Mouse (Mus musculus): ENCODE results near the gene Syt2.

DNA sequence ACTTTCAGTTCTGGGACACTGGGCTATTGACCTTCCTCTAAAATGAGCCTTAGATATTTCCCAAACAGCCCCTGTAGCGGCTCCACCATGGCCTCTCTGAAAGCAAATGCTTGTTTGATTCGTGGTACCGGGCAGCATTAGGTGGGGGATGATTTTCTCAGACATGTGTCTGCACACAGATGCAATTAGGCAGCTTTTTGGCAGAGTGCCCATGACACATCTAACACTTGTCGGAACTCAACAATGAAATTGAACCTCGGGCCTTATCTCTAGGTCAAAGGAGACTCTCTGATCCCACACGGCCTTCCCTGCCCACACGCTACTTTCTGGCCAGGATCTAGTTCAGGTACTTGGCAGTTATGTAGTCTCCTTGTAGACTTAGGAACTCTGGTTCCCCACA lies 12.4 kb downstream of the Syt2 start:
- TF ChIP-seq POLR2A (IDR thresholded peaks at IDR 0.05; ENCODE audit: control insufficient read depth, extremely low read depth, insufficient read depth, low read length, poor library complexity) (no peak), CTCF (IDR thresholded peaks at IDR 0.05; ENCODE audit: borderline replicate concordance, control insufficient read depth, extremely low read depth, insufficient read depth, low read length, poor library complexity) (no peak)
